12 mouse cellular contexts compared by ENCODE assay signal in the genomic region with DNA sequence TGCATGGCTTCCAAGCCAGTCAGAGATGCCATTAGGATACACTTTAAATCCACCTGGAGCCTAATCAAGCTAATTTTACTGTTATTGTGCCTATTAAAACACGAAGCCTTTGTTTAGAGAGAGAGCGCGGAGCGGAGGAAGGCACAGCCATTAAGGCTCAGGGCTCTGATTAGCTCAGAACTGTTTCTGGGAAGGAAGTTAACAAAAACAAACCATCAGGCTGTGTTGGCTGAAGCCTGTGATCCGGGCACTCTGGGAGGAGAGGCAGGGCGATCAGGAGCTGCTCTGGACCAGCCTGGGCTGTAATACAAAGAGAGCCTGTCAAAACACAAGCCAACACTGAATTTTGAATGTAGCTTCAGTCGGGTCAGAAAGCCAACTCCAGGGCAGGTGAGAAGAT.
A peak's percentile ranks its signal among the peaks of the same experiment; 100 is the strongest.
DNase-seq lines count a peak whose midpoint lies in the region; ATAC-seq and TF ChIP-seq lines count a peak whose summit lies in the region.
"Had no signal": no experiment of that assay in that cellular context is flagged by ENCODE, and none has a peak within 500 bp of the region (broad histone marks: within the 10 kb centered on the region; RNA-seq: fewer than 3 reads in every experiment).

No protein-coding gene starts in this region.

- intact Hi-C loops in gastrocnemius, adult 2 months (cut with DNase I) = no loop called here
- intact Hi-C loops in gastrocnemius, postnatal 36 days (cut with DNase I) = no loop called here

- WGBS in kidney, embryonic 16.5 days = 21% methylated on average over 7 of the region's 7 CpGs
- WGBS in forebrain, embryonic 14.5 days = 10% methylated on average over 7 of the region's 7 CpGs

- no peaks in the 10 kb centered on the region for H3K36me3 ChIP-seq in kidney, embryonic 16.5 days (ENCODE audit: insufficient read depth, low read length)
- H3K36me3 ChIP-seq in forebrain, embryonic 14.5 days (ENCODE audit: control insufficient read depth, insufficient read depth, low read length) = no peaks in the 10 kb centered on the region
- H3K36me3 ChIP-seq: midbrain, embryonic 13.5 days had no signal

- no peak for DNase-seq in gastrocnemius, adult 2 months
- DNase-seq in gastrocnemius, postnatal 36 days = no peak
- DNase-seq in kidney, postnatal 10 days = no peak
- DNase-seq in forebrain, embryonic 14.5 days (ENCODE audit: low spot score) = peak; percentile 57
- peak; percentile 33 for DNase-seq in lung, postnatal 36 days
- DNase-seq: adrenal gland, postnatal 25 days; spleen, adult 18-20 months had no signal

- no peaks in the 10 kb centered on the region for H3K9me3 ChIP-seq in kidney, embryonic 16.5 days (ENCODE audit: low read length)
- H3K9me3 ChIP-seq in forebrain, embryonic 14.5 days (replicated peaks; ENCODE audit: control insufficient read depth, low read length) = no peaks in the 10 kb centered on the region
- H3K9me3 ChIP-seq: midbrain, embryonic 13.5 days had no signal

- H3K27me3 ChIP-seq in kidney, embryonic 16.5 days (ENCODE audit: insufficient read depth, low read length) = peaks cover 19% of the 10 kb centered on the region
- H3K27me3 ChIP-seq in forebrain, embryonic 14.5 days (replicated peaks; ENCODE audit: control insufficient read depth, insufficient read depth, low read length) = no peaks in the 10 kb centered on the region

- 0 out of 2 replicates have a peak overlapping the region, but pooled peaks have one; percentile 8 for H3K4me2 ChIP-seq in kidney, embryonic 16.5 days (replicated peaks; ENCODE audit: low read depth, low read length)
- 0 out of 2 replicates have a peak overlapping the region, but pooled peaks have one; percentile 21 for H3K4me2 ChIP-seq in forebrain, embryonic 14.5 days (ENCODE audit: low read length)
- H3K4me2 ChIP-seq: midbrain, embryonic 13.5 days had no signal

- H3K9ac ChIP-seq in kidney, embryonic 16.5 days (replicated peaks; ENCODE audit: low read length) = 0 out of 2 replicates have a peak overlapping the region, but pooled peaks have one; percentile 0
- H3K9ac ChIP-seq in forebrain, embryonic 14.5 days (ENCODE audit: low read length) = no peak overlapping the region
- H3K9ac ChIP-seq: midbrain, embryonic 13.5 days had no signal

- no peak for TF ChIP-seq CTCF in gastrocnemius, adult 2 months (IDR thresholded peaks at IDR 0.05)

- H3K27ac ChIP-seq in gastrocnemius, adult 2 months = peak overlapping the region; percentile 53
- peak overlapping the region; percentile 31; the same call in 1 of the 2 replicates for H3K27ac ChIP-seq in kidney, embryonic 16.5 days (ENCODE audit: low read length)
- H3K27ac ChIP-seq in forebrain, embryonic 14.5 days (ENCODE audit: low read depth, low read length) = 0 out of 2 replicates have a peak overlapping the region, but pooled peaks have one; percentile 0
- H3K27ac ChIP-seq: midbrain, embryonic 13.5 days had no signal

- no peak overlapping the region for H3K4me3 ChIP-seq in gastrocnemius, adult 2 months
- H3K4me3 ChIP-seq in kidney, embryonic 16.5 days (ENCODE audit: low read length) = no peak overlapping the region
- no peak overlapping the region for H3K4me3 ChIP-seq in forebrain, embryonic 14.5 days (ENCODE audit: low read depth, low read length)
- H3K4me3 ChIP-seq: erythroblast, embryonic 14.5 days; midbrain, embryonic 13.5 days had no signal

- ATAC-seq in kidney, embryonic 16.5 days (ENCODE audit: low FRiP score, low TSS enrichment) = no peak
- no peak for ATAC-seq in forebrain, embryonic 14.5 days
- no peak for ATAC-seq in activated CD4-positive, CD25-positive, alpha-beta regulatory T cell, adult 4 months
- no peak for ATAC-seq in granulocyte monocyte progenitor cell, adult 5-6 weeks (replicated peaks; ENCODE audit: poor library complexity, severe bottlenecking)
- ATAC-seq: midbrain, embryonic 13.5 days had no signal

- H3K4me1 ChIP-seq in kidney, embryonic 16.5 days (ENCODE audit: insufficient read depth, low read length) = peaks cover 35% of the 10 kb centered on the region
- peaks cover 29% of the 10 kb centered on the region for H3K4me1 ChIP-seq in forebrain, embryonic 14.5 days (ENCODE audit: control insufficient read depth, insufficient read depth, low read length)

Comparison
In these comparisons a context has a peak if more than half of its experiments do, and no peak if none do; other contexts are left out.
1. DNase-seq: peak in forebrain, embryonic 14.5 days (single experiment) and lung, postnatal 36 days (single experiment); none in gastrocnemius, adult 2 months (single experiment), gastrocnemius, postnatal 36 days (0 of 2) and kidney, postnatal 10 days (single experiment).
2. H3K27ac ChIP-seq: peak in every context shown above with its lines; median percentile 53 in gastrocnemius, adult 2 months; 31 in kidney, embryonic 16.5 days; 0 in forebrain, embryonic 14.5 days.